Mouse (Mus musculus): ENCODE measurements around the gene Samd1. TPM values are rescaled to one million over a fixed set of nuclear protein-coding genes. Genes with fewer than 3 reads are reported as not detected.

Samd1 gene
- polyA plus RNA-seq, 1 experiment from 2014 or later: 6.7 TPM

- ATAC-seq (replicated peaks; ENCODE audit: low FRiP score, low read depth) (peak; percentile 73), DNase-seq (ENCODE audit: low spot score) (no peak)
- Histone ChIP-seq H3K9ac (ENCODE audit: low read depth, low read length) (peak within 1 kb of the TSS; percentile 57), H3K27ac (peak within 1 kb of the TSS; percentile 50; the same call in 1 of the 2 replicates), H3K4me1 (replicated peaks; ENCODE audit: insufficient read depth, low read length) (peaks cover 24% of the 10 kb centered on the region), H3K27me3 (ENCODE audit: insufficient read depth, low read length) (peaks cover 24% of the 10 kb centered on the region), H3K36me3 (ENCODE audit: insufficient read depth, low read length) (no peaks in the 10 kb centered on the region), H3K4me2 (ENCODE audit: low read length) (peak within 1 kb of the TSS; percentile 97), H3K4me3 (replicated peaks; ENCODE audit: low read depth, low read length) (peak within 1 kb of the TSS; percentile 47), H3K9me3 (replicated peaks; ENCODE audit: low read length) (no peaks in the 10 kb centered on the region)
- WGBS: under 1% methylated on average over 45 of the region's 45 CpGs
- no peak for TF ChIP-seq CTCF (IDR thresholded peaks at IDR 0.05; ENCODE audit: low read depth)
These were observed 14.4 kb downstream of the Samd1 start, which contains the start of gene 2210011C24Rik for GRCm38 (mm10) chr8:84011705-84012498. TSS of gene 2210011C24Rik (minus strand) at chr8:84012171.

- WGBS: 10% methylated on average over 35 of the region's 35 CpGs
- Histone ChIP-seq H3K9me3 (replicated peaks; ENCODE audit: low read length) (no peaks in the 10 kb centered on the region), H3K4me3 (replicated peaks; ENCODE audit: low read depth, low read length) (peak overlapping the region; percentile 10), H3K27ac (no peak overlapping the region), H3K4me2 (ENCODE audit: low read length) (peak overlapping the region; percentile 97), H3K27me3 (ENCODE audit: insufficient read depth, low read length) (peaks cover 24% of the 10 kb centered on the region), H3K9ac (ENCODE audit: low read depth, low read length) (peak overlapping the region; percentile 51), H3K36me3 (ENCODE audit: insufficient read depth, low read length) (no peaks in the 10 kb centered on the region), H3K4me1 (replicated peaks; ENCODE audit: insufficient read depth, low read length) (peaks cover 24% of the 10 kb centered on the region)
- no peak for TF ChIP-seq CTCF (IDR thresholded peaks at IDR 0.05; ENCODE audit: low read depth)
- ATAC-seq (replicated peaks; ENCODE audit: low FRiP score, low read depth) (peak; percentile 58), DNase-seq (ENCODE audit: low spot score) (no peak)
These were observed 15.2 kb downstream of the Samd1 start for GRCm38 (mm10) chr8:84012499-84013165.

- Histone ChIP-seq H3K9me3 (replicated peaks; ENCODE audit: low read length) (no peaks in the 10 kb centered on the region), H3K36me3 (ENCODE audit: insufficient read depth, low read length) (no peaks in the 10 kb centered on the region), H3K4me3 (replicated peaks; ENCODE audit: low read depth, low read length) (no peak overlapping the region), H3K9ac (ENCODE audit: low read depth, low read length) (no peak overlapping the region), H3K4me2 (ENCODE audit: low read length) (no peak overlapping the region), H3K27ac (no peak overlapping the region), H3K4me1 (replicated peaks; ENCODE audit: insufficient read depth, low read length) (peaks cover 18% of the 10 kb centered on the region), H3K27me3 (ENCODE audit: insufficient read depth, low read length) (peaks cover 16% of the 10 kb centered on the region)
- DNase-seq (ENCODE audit: low spot score): no peak
- TF ChIP-seq CTCF (IDR thresholded peaks at IDR 0.05; ENCODE audit: low read depth): 0 out of 2 replicates have a peak, but pooled peaks have one; percentile 10
- WGBS: 97% methylated on average over 5 of the region's 5 CpGs
- ATAC-seq (replicated peaks; ENCODE audit: low FRiP score, low read depth): no peak
These were observed 18.4 kb downstream of the Samd1 start for GRCm38 (mm10) chr8:84015833-84016232.

- H3K27ac ChIP-seq: no peak overlapping the region
- peaks cover 25% of the 10 kb centered on the region for H3K4me1 ChIP-seq (replicated peaks; ENCODE audit: insufficient read depth, low read length)
- H3K9ac ChIP-seq (ENCODE audit: low read depth, low read length): no peak overlapping the region
- 74% methylated on average over 9 of the region's 9 CpGs for WGBS
- no peaks in the 10 kb centered on the region for H3K9me3 ChIP-seq (replicated peaks; ENCODE audit: low read length)
- H3K27me3 ChIP-seq (ENCODE audit: insufficient read depth, low read length): no peaks in the 10 kb centered on the region
- ATAC-seq (replicated peaks; ENCODE audit: low FRiP score, low read depth) (no peak), DNase-seq (ENCODE audit: low spot score) (no peak)
- no peak overlapping the region for H3K4me3 ChIP-seq (replicated peaks; ENCODE audit: low read depth, low read length)
- no peak overlapping the region for H3K4me2 ChIP-seq (ENCODE audit: low read length)
- no peak for TF ChIP-seq CTCF (IDR thresholded peaks at IDR 0.05; ENCODE audit: low read depth)
- no peaks in the 10 kb centered on the region for H3K36me3 ChIP-seq (ENCODE audit: insufficient read depth, low read length)
These were observed 22.3 kb downstream of the Samd1 start for GRCm38 (mm10) chr8:84019738-84020137.

GRCm38 (mm10) chr8:84021096-84021495, 23.6 kb downstream of the Samd1 start, which contains the start of gene Palm3:
TSS of gene Palm3 (plus strand) at chr8:84021471.
- Histone ChIP-seq H3K9ac (ENCODE audit: low read depth, low read length) (peak within 1 kb of the TSS; percentile 59), H3K27ac (peak within 1 kb of the TSS; percentile 90)
- WGBS: 4% methylated on average over 18 of the region's 18 CpGs

DNA sequence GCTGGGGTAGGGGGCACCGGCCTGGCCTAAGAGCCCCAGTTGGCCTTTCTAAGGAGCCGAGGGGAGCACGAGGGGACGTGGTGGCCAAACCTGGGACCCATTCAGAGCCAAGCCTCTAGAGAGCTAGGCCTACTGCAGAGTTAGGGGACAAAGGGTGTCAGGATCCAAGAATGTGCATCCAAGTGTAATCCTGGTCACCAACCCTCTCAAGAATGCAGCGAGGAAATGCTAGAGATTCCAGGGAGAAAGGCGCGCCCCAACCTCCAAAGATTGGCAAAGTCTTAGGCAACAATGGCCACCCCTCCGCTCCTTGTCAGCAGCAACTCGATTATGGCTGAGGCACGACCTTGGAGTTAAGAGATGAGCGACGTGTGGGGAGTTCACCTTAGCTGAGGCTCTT, 24.1 kb downstream of the Samd1 start:
- ATAC-seq (replicated peaks; ENCODE audit: low FRiP score, low read depth) (peak; percentile 4; the same call in 1 of the 2 replicates), DNase-seq (ENCODE audit: low spot score) (no peak)
- Histone ChIP-seq H3K27me3 (ENCODE audit: insufficient read depth, low read length) (no peaks in the 10 kb centered on the region), H3K9ac (ENCODE audit: low read depth, low read length) (peak overlapping the region; percentile 59), H3K9me3 (replicated peaks; ENCODE audit: low read length) (no peaks in the 10 kb centered on the region), H3K4me2 (ENCODE audit: low read length) (peak overlapping the region; percentile 53), H3K27ac (peak overlapping the region; percentile 90), H3K4me1 (replicated peaks; ENCODE audit: insufficient read depth, low read length) (peaks cover 29% of the 10 kb centered on the region), H3K4me3 (replicated peaks; ENCODE audit: low read depth, low read length) (peak overlapping the region; percentile 24), H3K36me3 (ENCODE audit: insufficient read depth, low read length) (no peaks in the 10 kb centered on the region)
- WGBS: 35% methylated on average over 12 of the region's 12 CpGs
- TF ChIP-seq CTCF (IDR thresholded peaks at IDR 0.05; ENCODE audit: low read depth): no peak

More at GRCm38 (mm10) chr8:84021096-84021495, 23.6 kb downstream of the Samd1 start, which contains the start of gene Palm3:
- Histone ChIP-seq H3K4me2 (ENCODE audit: low read length) (peak within 1 kb of the TSS; percentile 53), H3K4me1 (replicated peaks; ENCODE audit: insufficient read depth, low read length) (peaks cover 29% of the 10 kb centered on the region), H3K36me3 (ENCODE audit: insufficient read depth, low read length) (no peaks in the 10 kb centered on the region), H3K27me3 (ENCODE audit: insufficient read depth, low read length) (no peaks in the 10 kb centered on the region), H3K4me3 (replicated peaks; ENCODE audit: low read depth, low read length) (peak within 1 kb of the TSS; percentile 24), H3K9me3 (replicated peaks; ENCODE audit: low read length) (no peaks in the 10 kb centered on the region)
- peak; percentile 43 for TF ChIP-seq CTCF (IDR thresholded peaks at IDR 0.05; ENCODE audit: low read depth)
- peak; percentile 89 for ATAC-seq (replicated peaks; ENCODE audit: low FRiP score, low read depth)
- peak; percentile 71 for DNase-seq (ENCODE audit: low spot score)

All from kidney, postnatal 0 days (tissue).